Mouse (Mus musculus) CD4-positive helper T cell, adult 2 months (primary cell): Measurements from ENCODE around the gene Akr1b8.
A peak's percentile ranks its signal among the peaks of the same experiment; 100 is the strongest.
"Not testable (repeated sequence)": the region's sequence is repeated elsewhere in the genome, so short reads cannot be mapped to it uniquely, and the experiment has no call there.

Source experiments
- DNase-seq: peaks from one replicate; pipeline ENCODE4 v3.0.0-alpha.2; 2012; ENCODE audit warnings: low read depth, missing footprints, low spot score

Gene Akr1b8

DNA sequence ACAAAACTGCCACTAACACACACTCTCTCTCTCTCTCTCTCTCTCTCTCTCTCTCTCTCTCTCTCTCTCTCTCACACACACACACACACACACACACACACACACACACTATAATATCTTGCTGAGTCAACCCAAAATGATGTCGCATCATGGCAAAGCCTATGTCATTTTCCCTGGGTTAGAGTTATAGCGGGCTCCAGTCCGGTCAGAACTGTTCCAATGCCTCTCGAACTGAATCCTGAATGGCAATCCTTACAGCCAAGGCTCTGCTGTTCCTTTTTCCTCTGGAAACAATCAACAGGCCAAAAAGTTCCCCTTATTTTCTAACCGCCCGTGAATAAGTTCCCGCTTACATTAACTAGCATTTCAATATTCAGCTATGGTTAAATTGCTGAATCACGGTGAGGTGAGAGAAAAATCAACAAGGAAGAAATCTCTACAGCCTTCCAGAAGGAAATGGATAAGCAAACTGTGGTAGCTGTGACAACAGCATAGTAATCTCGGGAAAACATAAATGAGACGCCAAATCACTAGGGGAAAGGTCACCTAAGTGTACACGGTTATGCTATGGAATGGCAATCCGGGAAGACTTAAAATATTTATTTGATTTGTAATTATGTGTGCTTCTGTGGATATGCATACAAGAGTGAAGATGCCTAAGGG, 3.8 kb upstream of the Akr1b8 start:
- DNase-seq: no peak

DNA sequence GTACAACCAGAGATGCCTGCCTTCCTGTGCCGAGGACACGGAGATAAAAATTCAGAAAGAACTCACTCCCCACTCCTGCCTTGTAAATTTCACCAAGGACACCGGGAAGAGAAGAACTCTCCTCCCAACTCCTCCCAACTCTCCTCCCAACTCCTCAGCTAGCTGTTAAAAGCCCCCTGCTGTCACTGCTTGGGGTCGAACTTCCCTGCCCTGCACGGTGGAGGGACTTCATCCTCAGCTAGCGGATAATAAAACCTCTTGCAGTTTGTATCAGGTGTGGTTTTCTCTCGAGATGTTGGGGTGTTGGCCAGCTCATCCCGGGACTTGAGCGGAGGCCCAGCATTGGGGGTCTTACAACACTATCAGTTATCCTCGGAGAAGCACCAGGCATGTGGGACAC, 2.4 kb upstream of the Akr1b8 start:
- DNase-seq: not testable (repeated sequence)

- DNase-seq: no peak
Measured at GRCm38 (mm10) chr6:34352401-34352800, 1.5 kb upstream of the Akr1b8 start.

DNA sequence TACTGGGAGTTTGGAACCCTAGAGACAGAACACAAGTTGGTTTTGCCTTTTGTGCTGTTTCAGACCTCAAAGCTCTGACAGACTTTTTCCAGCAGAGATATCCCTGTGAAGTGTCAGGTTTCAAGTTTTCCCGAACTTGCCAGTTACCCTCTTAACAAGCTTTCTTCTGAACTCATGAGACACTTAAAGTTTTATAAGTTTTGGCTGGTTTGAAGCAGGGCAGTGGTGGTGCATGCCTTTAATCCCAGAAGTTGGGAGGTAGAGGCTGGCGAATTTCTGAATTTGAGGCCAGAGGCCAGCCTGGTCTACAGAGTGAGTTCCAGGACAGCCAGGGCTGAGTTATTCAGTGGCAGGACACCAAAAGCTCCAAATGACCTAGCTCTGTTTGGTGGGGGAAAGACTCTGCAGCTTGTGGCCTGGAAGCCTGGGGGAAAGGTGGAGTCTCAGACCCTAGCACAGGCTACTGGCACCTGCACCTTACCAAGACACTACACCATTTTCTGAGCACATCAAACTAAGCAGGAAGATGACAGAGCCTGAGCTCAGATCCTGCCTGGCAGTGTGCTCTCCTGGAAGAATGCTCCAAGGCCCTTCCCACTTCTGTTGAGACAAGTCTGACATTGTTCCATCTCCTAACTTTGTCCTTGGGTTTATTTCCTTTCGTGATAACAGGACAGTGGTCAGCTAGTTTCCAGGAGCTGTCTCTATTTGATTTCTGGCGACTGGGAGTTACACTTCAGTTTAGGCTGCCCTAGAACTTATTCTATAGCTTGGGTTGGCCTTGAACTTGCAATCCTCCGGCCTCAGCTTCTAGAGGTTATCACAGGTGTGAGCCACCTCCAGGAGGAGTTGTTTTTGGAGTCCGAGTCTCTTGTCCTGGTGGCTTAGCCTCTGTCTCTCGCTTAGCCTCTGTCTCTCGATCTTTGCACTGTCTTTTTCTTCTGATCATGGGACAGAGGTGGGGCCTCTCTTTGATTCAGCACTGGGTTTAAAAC, 732 bp downstream of the Akr1b8 start:
- no peak for DNase-seq

GRCm38 (mm10) chr6:34355349-34355747, 1.4 kb downstream of the Akr1b8 start:
- DNase-seq: no peak

DNA sequence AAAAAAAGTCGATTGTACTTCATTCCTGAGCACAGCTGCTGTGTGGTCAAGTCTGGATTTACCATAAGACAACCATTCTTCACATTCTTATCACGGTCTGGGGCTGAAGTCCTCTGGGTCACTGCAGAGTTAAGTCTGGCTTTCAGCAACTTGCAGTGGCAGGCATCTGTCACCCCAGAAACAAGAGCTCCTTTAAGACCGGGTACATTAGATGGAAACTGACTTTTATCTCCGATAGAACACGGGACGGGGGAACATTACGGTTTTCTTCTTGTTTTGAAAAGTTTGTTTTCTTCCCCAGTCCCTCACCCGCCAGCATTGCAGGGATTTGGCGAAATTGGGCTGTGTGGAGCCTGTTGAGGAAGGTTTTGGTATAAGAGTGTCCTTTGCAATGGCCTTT, 1.9 kb downstream of the Akr1b8 start:
- DNase-seq: no peak

DNA sequence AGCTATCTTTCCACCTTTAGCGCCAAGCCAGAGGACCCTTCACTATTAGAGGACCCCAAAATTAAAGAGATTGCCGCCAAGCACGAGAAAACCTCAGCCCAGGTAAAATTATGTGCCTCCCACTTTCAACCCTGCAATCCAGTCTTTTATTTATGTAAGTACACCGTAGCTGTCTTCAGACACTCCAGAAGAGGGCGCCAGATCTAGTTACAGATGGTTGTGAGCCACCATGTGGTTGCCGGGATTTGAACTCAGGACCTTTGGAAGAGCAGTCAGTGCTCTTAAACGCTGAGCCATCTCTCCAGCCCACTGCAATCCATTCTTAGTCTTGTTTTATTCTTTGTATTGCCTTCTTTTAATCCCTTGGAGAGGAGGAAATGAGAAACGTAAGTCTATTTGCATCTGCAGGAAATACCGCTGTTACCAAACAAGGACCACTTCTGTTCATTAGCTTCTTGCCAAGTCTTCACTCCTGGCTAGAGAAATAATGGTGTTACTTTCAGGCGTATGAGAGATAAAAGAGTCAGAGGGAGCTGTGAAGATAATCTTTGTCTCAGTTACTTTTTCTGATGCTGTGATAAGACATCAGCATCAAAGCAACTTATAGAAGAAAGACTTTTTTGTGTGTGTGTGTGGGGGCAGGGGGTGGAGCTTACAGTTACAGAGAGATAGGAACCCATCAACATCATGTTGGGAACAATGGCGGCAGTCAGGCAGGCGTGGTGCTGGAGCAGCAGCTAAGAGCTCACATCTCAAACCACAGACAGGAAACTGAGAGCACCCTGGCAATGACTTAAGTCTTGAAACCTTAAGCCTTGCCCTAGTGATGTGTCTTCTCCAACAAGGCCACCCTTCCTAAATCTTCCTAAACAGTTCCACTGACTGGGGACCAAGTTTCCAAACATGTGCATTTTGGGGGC, 10.6 kb downstream of the Akr1b8 start:
- DNase-seq: peak; percentile 65

- no peak for DNase-seq
Measured at GRCm38 (mm10) chr6:34367998-34368397, 14.1 kb downstream of the Akr1b8 start.

DNA sequence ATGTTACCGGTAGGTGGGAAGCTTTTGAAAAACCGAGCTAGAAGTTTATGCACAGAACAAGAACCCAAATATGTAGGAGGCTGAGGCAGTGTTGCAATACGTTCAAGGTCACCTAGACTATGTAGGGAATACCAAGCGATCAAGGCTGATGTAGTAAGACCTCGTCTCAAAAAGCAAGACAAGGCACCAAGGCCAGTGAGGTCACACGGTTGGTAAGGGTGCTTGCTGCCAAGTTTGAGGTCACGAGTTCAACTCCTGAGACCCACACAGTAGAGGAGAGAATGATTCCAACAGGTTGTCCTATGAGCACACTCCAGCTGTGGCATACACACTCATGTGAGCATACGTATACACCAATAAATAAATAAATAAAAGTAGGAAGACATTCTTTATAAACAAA, 16.2 kb downstream of the Akr1b8 start:
- no peak for DNase-seq

DNA sequence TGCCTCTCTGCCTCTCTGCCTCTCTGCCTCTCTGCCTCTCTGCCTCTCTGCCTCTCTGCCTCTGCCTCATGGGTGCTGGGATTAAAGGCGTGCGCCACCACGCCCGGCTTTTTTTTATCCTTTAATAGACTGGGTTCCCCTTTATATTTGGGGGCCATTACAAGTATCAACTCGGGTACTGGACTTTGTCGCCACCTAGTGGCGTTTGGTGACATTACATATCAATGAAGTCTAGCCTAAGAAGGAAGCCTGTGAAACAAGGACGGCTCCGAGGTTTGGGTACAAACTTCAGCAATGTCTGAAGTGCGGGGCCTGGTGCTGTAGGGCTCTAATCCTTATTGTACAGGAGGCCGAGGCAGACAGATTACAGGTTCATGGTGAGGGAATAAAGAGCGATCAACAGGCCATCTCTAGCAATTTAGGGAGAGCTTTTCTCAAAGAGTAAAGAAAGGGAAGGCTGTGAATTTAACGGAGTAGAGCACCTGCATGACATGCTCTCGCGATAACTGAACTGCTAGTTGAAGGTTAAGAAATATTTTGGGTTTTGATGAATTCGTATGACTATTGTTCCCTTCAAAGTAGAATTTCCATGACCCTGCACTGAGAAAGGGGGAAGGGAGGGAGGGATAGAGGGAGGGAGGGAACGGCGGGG, 17.9 kb downstream of the Akr1b8 start:
- DNase-seq: peak; percentile 84

GRCm38 (mm10) chr6:34373841-34374240, 19.9 kb downstream of the Akr1b8 start:
- peak; percentile 21 for DNase-seq

GRCm38 (mm10) chr6:34375888-34376287, 22.0 kb downstream of the Akr1b8 start:
- DNase-seq: not testable (repeated sequence)

DNA sequence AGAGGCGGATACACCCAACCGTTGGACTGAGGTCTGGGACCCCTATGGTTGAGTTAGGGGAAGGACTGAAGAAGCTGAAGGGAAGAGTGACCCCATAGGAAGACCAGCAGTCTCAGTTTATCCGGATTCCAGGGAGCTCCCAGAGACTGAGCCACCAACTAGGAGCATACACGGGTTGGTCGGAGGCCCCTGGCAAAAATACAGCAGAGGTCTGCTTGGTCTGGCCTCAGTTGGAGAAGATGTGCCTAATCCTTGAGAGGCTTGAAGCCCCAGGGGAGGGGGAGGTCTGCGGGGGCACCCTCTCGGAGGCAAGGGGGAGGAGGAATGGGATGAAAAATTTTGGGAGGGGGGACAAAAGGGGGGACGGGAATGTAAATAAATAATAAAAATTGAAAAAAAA, 29.5 kb downstream of the Akr1b8 start:
- no peak for DNase-seq

DNA sequence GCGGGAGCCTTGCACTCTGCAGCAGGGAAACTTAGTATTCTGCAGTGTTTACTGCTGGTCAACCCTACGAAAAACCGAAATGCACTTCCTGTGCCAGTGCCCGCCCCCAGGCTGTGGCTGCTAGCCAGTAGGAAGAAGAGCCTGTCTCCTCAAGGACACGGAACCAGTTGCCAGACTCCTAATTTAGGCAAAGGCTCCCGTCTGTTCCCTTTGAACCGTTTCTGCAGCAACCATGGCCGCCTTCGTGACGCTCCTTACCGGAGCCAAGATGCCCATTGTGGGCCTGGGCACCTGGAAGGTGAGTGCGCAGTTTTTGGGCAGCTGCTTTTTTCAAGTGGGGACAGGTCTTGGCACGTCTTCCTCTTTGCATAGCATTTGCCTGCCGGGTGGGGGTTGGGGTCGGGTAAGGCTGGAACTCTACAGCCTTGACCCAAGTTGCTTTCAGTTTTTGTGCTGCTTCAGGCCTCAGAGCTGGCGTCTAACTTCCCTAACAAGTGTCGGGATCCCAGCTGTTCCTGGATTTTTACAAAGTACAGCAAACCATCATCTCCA, 30.3 kb downstream of the Akr1b8 start, which contains the start of gene Akr1b10:
Akr1b10 (plus strand) TSS at position 109 of the 552 bp plus-strand sequence.
- DNase-seq: peak; percentile 69

DNA sequence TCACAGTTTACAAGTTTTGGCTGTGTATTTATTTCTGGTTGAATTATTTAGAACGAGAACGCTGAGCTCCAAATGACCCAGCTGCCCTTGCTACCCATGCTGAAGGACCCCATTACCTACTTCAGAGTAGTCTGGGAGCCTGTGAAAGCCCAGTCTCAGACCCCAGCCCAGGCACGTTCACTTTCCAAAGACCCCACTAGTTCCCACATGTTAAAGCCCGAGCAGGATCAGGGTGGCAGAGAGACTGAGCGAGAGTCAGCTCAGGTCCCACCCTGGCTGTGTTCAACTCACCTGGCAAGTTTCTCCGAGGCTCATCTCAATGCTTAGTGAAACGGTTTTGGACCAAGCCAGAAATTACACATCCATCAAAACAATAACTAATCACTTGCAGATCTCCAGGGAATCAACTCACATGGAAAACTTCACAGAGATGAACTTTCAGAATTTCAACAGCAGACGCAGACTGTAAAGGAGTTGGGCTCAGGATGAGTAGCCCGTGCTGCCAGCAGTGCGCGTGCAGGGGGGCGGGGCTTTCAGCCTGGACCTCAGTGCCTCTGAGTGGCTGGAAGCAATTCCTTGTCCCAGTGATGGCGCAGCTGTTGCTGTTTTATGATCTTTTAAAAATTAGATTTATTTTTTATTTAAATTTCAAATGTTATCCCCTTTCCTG, 30.9 kb downstream of the Akr1b8 start:
- peak; percentile 23 for DNase-seq

DNA sequence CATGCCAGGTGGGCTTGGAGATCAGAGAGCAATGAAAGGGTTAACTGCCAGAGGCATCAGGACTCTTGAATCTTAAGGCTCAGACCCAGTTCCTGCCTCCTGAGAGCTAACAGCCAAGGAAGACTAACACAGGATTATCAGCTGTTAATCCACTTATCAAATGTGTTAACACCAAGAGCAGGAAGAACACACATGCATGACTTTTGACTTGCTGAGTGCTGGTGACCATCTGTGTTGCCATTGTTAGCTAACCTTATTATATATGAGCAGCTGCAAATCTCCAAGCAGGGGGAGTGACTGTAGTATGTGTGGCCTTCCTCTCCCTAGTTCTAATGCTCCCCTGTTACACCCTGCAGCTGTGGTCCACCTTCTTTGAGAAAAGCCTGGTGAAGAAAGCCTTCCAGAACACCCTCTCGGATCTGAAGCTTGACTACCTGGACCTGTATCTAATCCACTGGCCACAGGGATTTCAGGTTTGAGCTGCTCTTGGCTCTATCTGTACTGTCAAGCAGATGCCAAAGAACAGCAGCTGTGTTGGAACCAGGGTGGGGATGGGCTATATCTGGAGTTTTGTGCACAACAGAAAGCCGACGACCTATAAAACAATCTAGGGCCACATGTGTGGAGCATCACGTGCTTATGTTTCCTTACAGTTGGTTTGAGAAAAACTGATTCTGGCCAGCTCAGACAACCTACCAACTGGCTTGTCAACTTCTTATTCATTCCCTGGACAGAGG, 34.7 kb downstream of the Akr1b8 start:
- no peak for DNase-seq

GRCm38 (mm10) chr6:34395897-34396296, 42.0 kb downstream of the Akr1b8 start:
- no peak for DNase-seq

- DNase-seq: no peak
Measured at GRCm38 (mm10) chr6:34398431-34398830, 44.5 kb downstream of the Akr1b8 start.

DNA sequence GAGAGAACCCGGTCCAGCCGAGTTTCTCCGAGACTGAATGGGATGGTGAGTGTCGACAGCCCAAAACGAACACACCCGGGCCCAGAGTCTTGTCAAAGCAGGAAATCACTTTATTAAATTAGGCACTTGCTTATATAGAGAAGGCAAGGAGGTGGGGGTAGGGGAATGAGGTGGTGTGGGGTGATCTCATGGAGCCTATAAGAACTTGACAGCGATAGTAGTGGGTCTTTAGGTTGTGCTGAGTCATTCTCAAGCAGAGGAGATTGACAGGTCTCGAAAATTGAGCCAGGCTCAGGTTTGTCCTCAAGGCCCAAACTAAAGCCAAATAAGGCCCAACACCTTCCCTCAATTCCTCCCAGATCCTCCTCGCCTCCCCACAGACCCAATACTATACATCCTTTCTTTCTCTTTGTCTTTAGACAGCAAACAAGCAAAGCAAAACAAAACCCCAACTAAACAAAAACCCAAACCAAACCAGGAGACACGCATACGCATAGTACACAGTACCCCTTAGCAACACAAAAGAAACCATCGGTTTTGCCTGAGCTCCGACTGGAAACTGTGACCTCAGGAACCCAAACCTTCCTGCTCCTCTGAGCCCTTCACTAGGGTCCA, 45.8 kb downstream of the Akr1b8 start:
- no peak for DNase-seq
